Mouse (Mus musculus): ENCODE results near the gene Rgs5.

The Rgs5 gene

DNA sequence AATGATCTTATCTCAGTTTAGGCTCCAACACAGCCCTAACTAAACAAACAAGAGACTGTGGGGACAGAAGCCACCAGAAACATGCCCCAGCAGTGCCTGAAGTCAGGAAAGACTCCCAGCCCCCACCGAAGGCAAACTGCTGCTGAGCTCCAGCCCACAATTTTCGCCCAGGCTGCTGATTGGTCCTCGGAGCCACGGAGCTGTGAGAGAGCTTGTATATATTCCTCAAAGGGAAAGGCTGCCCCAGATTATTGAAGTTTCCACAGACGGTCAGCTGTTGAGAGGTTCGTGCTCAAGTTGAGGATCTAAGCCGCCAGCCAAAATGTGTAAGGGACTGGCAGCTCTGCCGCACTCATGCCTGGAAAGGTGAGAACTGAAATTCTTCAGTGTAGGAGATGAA lies at the start of gene Rgs5:
TSS of gene Rgs5 (plus strand) at position 246 of the 400 bp plus-strand sequence.
- peak; percentile 75 to 83 for DNase-seq

DNA sequence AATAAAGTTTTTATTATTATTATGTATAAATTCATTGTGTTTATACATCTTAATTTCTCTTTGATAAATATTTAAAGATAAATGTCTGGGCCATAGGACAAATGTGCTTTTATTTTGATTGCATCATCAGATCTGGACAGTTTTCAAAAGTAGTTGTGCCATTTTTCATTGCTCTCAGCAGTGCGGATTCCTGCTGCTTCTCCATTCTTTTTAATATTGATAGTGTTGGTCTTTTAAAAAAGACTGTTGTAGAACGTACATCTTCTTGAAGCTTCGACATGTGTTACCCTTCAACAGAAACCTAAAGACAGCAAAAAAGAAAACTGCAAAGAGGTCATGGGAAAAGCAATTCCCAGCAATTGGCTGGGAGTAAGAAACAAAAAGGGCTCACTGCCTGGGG lies 49.1 kb upstream of the Rgs5 start:
- DNase-seq: no peak

DNA sequence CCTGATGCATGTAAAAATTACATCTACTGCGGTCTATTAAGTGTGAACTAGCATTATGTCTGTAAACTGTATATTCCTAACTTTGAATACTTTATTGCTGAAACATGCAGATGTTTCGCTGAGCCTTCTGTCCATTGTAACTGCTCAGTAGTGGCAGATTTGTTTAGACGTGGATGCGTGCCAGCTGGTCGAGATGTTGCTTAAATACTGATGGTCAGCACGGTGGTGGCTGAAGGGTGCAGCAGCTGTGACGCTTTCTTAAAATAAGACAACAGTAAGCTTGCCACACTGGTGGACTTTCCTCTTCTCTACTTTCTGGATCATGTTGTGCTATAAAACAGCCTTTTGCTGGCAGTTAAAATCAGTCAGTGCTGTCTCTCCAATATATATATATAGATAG lies 25.6 kb upstream of the Rgs5 start:
- DNase-seq: peak; percentile 48 to 51

DNA sequence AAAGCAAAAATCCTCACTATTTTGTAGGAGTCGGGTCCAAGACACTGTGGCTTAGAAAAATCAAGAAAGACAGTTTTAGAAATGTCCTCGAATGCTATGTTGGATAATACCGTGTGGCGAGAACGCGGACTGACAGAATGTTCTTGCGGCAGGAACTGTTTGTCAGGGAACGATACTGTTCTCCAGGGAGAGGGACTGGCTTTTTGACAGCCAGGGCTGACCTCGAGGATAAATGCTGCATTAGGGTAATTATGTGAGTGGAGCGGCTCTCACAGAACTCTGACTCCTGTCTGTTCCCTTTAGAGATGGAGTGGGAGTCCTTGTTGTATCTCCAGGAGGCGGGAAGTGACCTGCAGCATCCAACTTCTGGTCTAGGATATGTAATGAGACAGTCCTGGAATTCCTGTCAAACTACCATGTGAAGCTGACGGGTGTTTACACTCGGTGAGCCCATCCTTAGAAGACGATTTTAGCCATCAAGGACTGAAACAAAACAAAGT lies 18.0 kb upstream of the Rgs5 start:
- peak; percentile 46 to 57 for DNase-seq

DNA sequence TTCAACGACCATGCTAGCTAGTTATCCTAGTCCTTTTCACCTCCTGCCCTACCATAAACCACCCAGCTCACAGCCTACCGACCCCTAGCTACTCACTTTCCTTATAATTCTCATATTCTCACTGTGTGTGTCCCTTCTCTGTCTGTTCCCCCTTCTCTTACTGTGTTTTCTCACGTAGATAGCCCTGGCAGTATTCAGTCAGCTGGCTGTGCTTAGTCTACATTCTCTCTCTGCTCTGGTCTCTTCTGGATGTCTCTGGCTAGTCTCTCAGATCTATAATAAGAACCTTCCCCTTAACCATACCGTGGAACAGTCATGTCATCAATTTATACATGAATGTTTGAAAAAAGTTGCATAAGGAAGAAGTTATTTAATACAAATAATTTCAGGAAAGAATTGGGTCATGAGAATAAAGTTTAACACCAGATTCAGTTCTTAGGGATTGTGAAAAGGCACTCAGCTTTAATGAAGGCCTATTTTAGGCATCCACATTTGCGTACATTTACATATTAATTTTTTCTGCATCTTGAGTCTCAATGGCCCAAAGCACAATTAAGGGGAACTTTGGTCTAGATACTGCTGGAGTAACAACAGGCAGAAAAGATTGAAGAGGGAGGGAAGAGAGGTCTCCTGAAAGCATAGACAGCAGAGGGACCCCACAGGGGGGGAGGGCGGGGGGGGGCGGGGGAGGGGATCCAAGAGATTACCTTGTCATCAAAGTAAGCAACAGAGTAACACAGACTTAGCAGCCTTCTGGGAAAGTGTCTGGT lies 10.2 kb upstream of the Rgs5 start:
- no peak for DNase-seq

DNA sequence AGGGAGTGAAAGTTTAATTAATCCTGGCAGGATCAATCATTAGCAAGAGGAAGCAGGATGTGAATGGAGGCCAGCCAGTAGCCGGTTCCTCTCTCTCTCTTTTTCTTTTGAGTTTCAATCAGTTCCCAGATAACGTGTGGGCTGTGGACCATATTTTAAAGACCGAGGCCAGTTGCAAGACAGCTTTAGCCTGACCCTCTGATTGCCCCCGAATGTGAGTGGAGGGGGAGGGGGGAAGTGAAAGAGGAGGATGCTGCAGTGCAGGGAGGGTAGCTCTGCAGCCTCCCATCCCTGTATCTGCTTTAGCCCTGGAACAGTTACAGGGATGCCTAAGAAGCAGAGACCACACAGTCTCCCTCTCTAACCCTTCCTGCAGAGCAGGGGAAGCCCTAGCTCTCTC lies 4.2 kb downstream of the Rgs5 start:
- DNase-seq: peak; percentile 56 to 68

DNA sequence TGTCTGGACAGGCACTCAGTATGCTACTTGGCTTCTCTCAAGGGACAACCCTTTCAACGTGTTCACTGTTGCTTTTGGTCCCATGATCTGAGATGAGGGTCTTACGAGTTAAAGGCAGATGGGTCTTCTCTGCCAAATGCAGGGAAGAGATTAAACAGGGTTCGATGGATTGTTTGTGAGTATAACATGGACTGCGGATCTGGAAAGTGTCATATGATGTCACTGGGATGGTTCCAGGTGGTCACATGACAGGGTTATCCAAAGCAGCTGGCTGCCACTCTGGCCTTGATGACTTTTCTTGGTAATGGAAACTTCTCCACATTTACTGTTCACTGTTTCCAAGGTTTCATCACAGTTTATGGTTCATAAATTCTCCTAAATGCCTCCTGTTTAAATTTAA lies 12.0 kb downstream of the Rgs5 start:
- no peak for DNase-seq

DNA sequence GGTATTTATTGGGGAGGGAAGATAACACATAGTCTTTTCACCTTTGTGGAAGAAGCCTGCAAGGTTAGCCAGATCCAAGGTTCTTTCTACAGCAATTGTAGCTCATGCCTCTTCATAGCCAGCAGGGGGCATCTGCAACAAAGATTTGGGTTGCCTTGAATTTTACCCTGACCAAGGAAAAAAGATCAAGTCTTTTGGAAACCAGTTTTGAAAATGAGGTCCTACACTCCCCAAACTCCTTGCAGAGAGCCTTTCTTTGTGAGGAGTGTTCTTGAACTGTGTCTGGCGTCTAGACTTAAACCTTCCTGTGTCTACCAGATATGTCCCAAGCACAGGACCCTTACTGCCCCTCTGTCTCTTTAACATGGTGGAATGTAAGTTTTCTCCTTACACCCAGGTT lies 15.4 kb downstream of the Rgs5 start:
- peak; percentile 20 to 39 for DNase-seq

DNA sequence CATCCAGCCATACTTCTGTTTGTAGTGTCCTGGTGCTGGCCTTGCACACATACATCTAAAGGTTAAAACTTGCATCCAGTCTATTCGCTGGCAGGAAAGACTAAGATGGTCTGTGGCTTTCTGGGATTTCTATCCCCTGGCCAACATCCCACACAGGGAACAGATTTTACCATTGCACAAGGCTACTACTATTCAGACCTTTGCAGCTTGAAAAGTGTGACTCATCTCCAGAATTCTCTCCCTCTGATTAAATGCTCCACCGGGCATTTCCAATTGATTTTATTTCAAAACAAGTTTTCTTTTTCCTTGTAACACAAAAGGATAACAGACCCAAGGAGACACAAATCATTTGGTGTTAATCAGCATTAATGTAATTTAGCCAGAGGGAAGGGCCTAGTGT lies 16.5 kb downstream of the Rgs5 start:
- no peak for DNase-seq

DNA sequence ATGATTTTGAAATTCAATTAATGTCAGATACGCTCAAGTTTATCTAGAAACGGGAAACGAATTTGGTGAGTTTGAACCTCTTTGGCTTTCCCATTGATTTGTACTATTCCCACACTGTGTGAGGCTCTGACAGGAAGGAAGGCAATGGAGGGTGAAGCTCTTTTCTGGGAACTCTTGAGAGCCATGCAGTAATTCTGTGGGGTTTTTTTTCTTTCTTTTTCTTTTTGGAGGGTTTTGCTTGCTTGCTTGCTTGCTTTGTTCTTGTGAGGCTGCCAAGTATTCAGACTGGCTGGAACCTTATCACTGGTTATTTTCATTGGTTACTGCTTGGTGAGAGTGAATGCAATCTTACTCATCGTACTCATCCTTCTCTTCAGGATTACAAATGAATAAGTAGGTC lies 17.0 kb downstream of the Rgs5 start:
- DNase-seq: no peak

DNA sequence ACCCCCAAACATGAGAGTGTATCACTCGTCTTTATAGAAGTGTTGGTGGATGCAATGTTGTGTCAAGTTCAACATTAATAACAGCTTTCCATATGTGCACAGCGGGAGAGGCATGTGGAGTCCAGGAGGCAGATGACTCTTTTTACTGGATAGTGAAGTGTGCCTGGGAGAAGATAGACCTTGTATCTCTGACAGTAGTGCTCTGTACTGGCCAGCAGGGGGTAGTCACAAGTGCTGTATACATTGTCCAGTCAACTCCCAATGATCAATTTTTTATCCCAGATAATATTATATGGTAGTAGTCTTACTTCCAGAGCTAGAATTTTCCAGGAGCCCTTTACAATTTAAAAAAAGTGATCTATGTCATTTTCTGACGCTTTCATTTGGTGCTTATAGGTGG lies 18.8 kb downstream of the Rgs5 start:
- DNase-seq: no peak

DNA sequence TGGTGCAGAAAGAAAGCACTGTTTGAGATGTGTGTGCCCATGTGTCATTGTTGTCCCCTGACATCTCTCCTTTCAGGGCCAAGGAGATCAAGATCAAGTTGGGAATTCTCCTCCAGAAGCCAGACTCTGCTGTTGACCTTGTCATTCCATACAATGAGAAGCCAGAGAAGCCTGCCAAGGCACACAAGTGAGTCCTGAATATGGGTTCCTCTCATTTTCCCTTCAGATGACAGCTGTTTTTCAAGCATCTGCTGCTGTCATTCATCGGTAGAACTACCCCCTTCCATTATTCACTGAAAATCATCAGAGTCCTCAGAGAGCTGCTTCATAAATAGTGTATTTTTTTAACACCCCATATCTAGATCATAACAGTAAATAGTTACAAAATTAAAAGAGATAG lies 21.4 kb downstream of the Rgs5 start:
- DNase-seq: no peak

DNA sequence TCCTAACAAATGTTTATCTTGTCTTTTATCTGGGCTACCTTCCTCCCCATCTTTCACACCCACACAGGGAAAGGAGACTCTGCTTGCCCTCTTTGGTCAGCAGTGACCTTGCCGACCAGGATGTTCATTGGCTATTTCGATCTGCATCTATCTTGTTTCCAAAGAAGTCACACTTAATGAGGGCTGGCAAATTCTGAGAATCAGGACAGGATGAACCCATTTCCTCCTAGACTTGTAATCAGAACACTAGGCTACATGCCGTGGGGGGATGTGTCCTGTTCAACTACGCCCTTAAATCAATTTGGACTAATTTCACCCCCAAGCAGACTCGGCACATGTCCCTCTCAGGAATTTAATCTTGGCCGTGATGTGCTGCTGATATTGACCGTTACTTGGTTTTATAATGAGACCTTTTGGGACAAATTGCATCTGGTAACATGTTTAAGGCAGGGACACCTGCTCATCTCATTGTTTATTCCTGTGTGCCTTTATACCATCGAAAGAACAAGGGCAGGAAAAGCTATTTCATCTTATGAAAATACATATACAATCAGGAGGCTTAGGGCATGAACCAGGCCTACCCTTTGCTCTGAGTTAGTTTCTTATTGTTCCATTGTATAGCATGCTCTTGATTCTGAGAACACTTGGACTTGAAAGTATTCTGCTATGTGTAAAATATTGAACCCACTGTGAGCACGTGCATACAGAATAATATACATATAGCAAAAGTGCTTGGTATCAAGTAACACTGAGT lies 25.3 kb downstream of the Rgs5 start:
- no peak for DNase-seq

DNA sequence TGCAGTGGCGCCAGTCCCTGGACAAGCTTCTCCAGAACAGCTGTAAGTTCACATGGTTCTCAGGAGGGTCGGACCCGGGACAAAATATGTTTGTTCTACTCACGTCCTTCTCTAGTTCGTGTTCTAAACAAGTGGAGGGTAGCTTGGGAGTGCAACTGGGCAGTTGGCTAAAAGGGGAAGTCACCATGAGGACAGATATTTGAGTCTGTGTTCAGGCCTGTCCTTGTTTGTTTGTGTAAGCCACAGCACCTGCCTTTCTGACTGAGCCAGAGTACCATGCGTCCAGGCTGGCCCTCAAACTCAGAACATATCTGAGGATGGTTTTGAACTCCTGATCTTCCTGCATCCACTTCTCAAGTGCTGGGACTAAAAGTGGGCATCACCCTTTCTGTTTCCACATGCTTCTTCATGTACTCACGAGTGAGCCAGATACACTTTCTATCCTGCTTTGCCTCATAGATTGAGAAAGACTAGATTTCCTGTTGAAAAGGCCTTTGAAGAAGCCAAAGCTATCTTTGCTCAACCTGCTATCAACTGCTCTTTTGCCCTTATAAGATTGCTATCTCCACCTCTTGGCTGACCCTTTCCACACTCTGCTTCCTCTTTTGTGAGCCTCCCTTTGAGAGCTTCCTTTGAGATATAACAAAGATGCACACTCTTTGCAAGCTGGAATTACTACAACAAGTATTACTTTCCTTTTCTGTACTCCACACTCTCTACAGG lies 27.6 kb downstream of the Rgs5 start:
- DNase-seq: no peak

DNA sequence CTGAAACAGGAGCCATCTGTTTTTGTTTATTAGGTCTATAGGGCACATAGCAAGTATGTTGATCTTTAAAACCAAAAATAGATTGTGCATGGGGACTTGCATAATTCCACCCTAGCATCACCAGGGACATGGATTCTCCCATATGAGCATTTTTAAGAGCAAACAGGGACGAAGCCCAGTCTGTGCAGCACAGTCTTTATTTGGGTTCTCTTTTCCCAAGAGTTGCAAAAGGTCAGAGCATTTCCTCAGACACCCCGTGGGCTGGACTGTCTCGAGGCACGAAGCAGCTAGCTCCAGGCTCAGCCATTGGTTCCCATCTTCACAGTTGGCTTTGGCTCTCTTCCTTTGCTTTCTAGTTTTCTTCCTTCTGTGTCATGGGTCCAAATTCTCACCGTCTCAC lies 30.0 kb downstream of the Rgs5 start:
- DNase-seq: peak; percentile 22 to 46

DNA sequence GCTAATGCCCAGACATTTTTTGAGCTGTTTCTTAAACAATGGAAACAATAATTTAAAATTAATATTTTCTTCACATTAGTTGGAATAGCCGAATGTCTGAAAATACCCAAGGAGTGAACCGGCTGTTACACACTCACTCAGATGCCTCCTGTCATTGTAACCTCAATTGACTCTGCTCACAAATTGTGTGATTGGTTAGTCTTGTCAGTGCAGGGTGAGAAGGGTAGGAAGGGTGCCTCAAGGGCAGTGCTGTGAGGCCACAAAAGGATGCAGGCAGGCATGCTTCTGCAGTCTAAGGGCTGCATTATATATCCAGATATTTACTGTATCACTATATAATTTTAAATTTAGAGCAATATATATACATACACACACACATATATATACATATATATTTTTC lies 37.7 kb downstream of the Rgs5 start:
- no peak for DNase-seq

DNA sequence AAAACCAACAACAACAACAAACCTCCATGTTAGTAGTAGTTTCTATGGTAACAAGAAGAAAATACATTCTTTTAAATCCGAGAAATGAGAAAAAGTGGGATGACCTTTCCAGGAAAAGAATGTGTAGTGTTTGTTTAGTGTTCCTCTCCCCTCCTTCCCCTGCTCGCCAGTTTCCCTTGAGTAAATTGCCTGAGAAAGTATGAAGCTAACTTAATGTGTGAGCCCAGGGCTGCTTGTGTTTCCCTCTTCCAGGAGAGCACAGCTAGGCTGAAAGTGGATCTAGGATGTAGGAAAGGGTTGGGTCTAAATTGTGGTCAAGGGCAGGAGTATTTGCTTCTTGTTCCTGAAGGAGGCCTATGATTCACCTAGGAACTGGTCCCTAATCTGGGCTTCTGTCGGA lies 38.2 kb downstream of the Rgs5 start:
- DNase-seq: no peak

DNA sequence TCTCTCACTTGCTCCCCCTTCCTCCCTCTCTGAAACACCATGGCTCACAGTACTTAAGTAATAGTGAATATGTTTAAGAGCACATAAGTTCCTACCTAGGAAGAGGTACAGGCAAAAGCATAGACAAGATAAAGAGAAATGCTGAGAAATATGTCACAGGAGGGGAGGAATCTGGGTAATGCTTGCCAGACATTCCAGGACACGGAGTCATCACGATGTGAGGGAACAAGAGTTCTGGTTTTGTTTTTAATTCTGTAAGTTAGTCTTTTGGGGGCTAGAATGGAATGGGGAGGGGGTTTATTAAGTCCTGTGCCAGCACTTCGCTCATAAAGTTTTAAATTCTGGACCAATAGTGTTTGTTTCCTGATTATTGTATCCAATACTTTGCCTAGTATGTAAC lies 40.1 kb downstream of the Rgs5 start:
- no peak for DNase-seq

DNA sequence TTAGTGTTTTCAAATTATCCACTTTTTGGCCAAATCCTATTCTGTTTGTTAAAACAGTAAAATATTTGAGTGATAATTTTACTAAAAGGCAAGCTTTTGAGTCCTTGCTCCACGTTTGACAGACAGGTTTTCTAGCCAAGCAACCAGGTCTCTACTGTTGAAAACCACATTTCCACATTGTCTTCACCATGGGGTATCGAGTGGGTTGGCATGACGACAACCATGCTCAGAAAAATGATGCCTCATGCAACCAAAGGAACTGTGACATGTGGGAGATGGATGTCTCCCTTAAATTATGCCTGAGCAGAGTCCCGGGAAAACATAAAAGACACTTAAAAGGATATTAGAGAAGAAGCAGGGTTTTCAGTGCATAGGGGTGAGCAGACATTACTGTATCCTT lies 41.9 kb downstream of the Rgs5 start:
- DNase-seq: no peak

DNA sequence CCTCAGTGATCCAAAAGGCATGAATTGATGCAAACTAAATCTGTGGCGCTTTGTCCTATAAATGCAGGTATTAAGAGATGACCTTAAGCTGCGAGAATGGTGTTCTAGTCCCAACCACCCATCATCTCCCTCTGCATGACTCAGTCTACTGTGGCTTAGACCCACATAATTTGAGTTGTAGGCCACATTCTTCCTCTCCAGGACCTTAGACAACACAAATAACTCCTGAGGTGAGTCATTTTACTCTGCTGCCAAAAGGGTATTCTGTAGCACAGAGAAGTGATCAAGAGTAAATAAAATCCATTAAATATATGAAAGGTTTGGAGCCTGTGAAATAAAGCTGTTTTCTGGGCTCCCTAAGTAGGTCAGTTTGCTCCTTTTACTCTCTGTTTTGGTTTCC lies 43.9 kb downstream of the Rgs5 start:
- DNase-seq: no peak

DNA sequence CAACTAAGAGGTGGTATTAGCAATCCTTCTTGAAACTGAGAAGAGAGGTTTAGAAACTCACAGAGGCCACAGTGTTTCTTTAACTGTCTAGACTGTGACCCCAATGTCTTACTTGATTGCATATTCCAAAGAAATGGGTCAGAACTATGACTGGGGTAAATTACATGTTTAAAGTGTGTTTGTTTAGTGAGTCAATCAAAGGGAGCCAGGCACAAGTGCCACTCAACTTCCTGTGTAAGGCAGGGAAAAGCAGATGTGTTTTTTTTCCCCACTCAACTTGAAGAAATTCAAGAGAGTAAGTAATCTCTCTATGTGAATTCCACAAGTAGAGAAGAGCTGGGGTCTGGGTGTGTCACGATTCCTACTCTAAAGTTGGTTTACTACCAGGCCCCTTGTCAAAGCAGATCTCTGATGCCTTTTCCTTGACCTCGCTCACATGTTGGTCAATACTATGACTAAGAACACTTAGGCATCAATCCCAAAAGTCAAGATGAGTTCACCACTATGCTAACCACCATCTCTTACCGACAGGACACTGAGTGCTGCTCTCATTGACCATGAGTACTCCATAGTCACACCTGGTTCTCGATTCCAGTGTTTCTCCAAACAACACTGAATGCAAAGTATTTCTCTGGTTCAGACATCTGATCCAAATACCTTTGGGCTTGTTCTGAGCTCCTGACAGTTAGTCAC lies 49.2 kb downstream of the Rgs5 start:
- no peak for DNase-seq

DNA sequence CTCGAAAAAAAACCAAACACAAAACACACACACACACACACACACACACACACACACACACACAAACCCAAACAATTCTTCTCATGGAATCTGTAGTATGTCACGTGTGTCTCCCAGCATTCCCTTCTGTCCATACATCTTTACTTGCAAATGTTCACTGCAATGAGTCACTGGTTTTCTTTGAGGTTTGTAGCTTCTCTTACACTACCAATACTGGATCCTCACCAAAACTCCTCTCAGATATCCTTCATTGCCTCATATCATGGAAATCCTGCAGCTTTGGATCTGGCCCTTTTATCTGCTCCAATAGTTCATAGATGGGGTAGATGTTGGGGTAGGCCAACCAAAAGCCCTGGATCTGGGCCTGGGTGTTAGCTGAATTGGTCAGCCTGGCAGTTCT lies 66.5 kb downstream of the Rgs5 start:
- no peak for DNase-seq

DNA sequence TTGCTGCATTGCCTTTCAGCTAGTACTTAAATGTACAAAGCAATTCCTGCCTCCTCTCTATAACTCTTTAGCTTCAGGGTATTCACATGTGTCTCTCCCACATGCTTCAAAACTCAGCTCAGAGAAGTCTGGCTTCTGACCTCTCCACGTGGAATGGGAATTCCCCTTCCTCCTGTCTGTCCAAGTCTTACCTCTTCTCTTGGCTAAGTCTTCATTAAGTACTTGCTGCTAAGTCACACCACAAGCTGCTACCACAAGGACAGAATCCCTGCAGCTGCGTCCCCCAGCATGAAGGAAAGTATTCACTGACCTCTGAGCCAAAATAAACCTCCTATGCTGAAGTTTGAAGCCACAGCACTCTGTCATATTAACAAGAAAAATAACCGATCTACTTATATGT lies 71.0 kb downstream of the Rgs5 start:
- DNase-seq: no peak

Measured in kidney, postnatal 4 days (tissue).